Mouse (Mus musculus) kidney, postnatal 10 days (tissue): ENCODE measurements around the gene Nop16.
"Not testable (repeated sequence)": the region's sequence is repeated elsewhere in the genome, so short reads cannot be mapped to it uniquely, and the experiment has no call there.

Source experiments
- DNase-seq: peaks from one replicate; pipeline ENCODE4 v3.0.0; 2021; ENCODE audit warnings: mixed read lengths

The Nop16 gene

GRCm38 (mm10) chr13:54589996-54590951, at the start of gene Nop16, which contains the start of gene Higd2a:
Gene Nop16 (minus strand): TSS chr13:54590090.
Gene Higd2a (plus strand): TSS chr13:54590207.
- peak; percentile 99 for DNase-seq

DNA sequence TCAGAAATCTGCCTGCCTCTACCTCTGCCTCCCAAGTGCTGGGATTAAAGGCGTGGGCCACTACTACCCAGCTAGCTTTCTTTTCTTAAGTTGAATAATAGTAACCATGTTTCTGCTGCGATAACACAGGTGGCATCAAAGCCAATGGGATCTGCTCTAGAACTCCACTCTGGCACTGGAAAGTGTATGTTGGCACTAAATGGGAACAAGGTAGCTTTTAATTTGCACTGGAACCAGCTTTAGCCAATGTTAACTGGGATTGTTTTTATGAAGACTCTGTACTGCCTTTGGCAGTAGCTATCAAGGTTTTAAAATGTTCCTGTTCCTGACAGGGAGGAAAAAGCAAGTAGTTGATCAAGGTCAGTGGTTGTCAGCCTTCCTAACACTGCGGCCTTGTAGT, 45.1 kb upstream of the Nop16 start:
- DNase-seq: no peak

- no peak for DNase-seq
These were observed 42.9 kb upstream of the Nop16 start for GRCm38 (mm10) chr13:54632731-54633277.

GRCm38 (mm10) chr13:54629128-54629527, 39.2 kb upstream of the Nop16 start:
- DNase-seq: no peak

GRCm38 (mm10) chr13:54621960-54622521, 32.2 kb upstream of the Nop16 start:
- DNase-seq: no peak

- DNase-seq: peak; percentile 99
These were observed 31.5 kb upstream of the Nop16 start, which contains the start of gene Faf2 for GRCm38 (mm10) chr13:54621155-54621932. Gene Faf2 (plus strand): TSS chr13:54621784.

- DNase-seq: no peak
These were observed 27.1 kb upstream of the Nop16 start for GRCm38 (mm10) chr13:54616998-54617397.

GRCm38 (mm10) chr13:54616307-54616706, 26.4 kb upstream of the Nop16 start:
- DNase-seq: no peak

DNA sequence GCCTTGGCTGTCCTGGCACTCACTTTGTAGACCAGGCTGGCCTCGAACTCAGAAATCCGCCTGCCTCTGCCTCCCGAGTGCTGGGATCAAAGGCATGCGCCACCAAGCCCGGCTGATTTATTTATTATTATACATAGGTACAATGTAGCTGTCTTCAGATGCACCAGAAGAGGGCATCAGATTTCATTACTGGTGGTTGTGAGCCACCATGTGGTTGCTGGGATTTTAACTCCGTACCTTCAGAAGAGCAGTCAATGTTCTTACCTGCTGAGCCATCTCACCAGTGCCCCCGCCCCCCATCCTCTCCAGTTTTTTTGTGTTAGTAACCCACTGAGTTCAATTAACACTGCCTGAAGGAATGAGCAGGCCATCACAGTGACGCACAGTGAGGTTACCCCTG, 23.3 kb upstream of the Nop16 start:
- DNase-seq: not testable (repeated sequence)

GRCm38 (mm10) chr13:54610972-54611754, 21.3 kb upstream of the Nop16 start, which contains the start of gene Cltb:
Gene Cltb (minus strand): TSS chr13:54611344.
- peak; percentile 95 for DNase-seq

DNA sequence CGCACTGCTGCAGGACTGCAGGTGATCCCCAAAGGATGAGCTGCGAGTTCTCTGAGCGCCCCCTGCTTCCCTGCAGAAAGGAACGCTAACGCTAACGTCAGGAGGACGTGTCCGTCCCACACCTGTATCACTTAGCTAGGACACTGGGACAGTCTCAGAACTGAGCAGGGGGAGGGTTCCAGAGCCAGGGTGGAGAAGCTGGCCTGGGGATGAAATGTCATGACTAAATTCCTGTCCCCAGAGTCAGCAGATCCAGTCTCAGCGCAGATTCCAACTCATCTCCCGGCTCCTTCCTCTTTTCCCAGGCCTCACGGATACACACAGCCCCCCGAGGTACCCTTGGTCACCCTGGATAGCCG, 20.7 kb upstream of the Nop16 start:
- no peak for DNase-seq

DNA sequence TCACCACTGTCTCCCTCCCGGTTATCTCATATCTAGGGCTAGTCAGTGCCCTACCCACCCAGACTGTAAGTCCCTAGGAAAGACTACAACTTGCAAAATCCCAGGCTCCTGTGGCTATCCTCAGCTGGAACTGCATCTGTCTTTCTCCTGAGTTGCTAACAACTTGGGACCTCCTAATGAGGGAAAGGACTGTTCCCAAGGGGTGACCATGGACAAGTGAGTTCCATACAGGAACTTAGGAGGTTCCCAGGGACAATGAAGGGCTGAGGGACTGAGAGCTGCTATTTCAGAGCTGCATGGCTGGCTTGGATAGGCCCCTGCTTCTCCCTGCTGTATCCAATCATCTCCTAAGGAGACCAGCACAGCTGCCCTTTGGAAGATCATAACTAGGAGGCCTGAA, 19.4 kb upstream of the Nop16 start:
- no peak for DNase-seq

DNA sequence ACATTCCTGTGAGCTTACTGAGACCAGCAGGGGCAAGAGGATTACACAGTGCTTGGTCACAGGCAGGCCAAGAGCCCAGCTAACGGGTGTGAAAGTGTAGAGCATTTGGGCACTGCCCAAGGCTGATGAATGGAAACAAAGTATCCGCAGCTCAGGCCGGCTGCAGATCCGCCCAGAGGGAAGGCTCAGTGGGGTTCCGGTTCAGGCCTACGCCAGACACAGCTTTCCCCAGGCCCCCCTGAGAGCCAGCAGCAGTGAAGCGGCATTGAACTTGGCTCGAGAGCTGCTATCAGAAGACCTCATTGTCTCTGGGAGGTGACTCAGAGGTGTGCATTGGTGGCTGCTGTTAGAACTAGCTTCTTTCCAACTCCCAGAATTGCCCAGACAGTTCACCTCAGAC, 18.8 kb upstream of the Nop16 start:
- DNase-seq: no peak

- no peak for DNase-seq
These were observed 18.1 kb upstream of the Nop16 start for GRCm38 (mm10) chr13:54608002-54608401.

- DNase-seq: no peak
These were observed 17.3 kb upstream of the Nop16 start for GRCm38 (mm10) chr13:54607204-54607603.

DNA sequence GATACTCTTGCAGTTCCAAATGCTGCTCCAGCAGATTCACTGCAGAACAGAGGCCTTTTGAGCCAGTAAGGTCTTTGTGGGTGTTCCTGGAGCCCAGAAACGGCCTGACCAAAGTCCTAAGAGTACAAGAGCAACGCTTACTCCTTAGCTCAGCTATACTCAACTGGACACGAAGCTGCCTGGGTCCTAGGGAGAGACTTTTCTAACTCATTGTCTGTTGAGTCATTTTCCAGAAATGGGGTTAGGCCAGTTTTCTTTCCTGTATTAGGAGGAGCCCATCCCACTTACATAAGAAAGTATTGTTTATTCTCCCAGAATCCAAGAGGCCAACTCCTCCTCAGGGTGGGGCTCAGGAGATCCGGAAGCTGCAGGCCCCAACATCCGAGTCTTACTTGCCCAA, 15.5 kb upstream of the Nop16 start:
- no peak for DNase-seq

GRCm38 (mm10) chr13:54604221-54604620, 14.3 kb upstream of the Nop16 start:
- DNase-seq: no peak

DNA sequence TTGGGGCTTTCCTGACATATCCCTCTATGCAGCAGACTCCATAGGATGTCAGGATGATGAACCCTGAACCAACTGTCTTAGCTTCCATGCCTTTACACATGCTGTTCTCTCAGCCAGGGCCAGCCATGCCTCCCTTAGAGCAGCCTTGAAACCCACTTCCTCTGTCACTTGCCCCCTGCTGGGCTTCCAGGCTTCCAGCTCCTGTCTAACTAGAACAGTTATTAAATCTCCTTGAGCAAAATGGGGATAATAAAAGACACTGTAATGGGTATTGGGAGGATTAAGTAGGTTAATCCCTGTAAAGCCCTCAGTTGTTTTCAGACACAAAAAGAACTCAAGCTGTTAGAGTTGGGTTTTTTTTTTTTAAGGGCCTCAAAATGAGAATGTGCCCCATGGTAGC, 13.6 kb upstream of the Nop16 start:
- no peak for DNase-seq

- DNase-seq: no peak
These were observed 12.8 kb upstream of the Nop16 start for GRCm38 (mm10) chr13:54602639-54603111.

GRCm38 (mm10) chr13:54598622-54599143, 8.8 kb upstream of the Nop16 start:
- DNase-seq: no peak

GRCm38 (mm10) chr13:54596870-54597269, 7.0 kb upstream of the Nop16 start:
- DNase-seq: no peak
